Mouse (Mus musculus) urinary bladder, postnatal 0 days (tissue): Measurements from ENCODE around the gene Abhd17b. TPM values are rescaled to one million over a fixed set of nuclear protein-coding genes. Genes with fewer than 3 reads are reported as not detected.

Experiments
- polyA plus RNA-seq: library from polyadenylated mRNA; unstranded; fragments of >200 nt; fragmentation: Nextera tagmentation; extraction: Ambion mirVana; gene quantifications from 2 replicates; pipeline ENCODE4 v1.2.1, GENCODE M21; 2015

The Abhd17b gene
- polyA plus RNA-seq: 18.9 and 21.6 TPM in 2 replicates

GRCm38 (mm10) chr19:21653172-21653981 is at the start of gene Abhd17b:
Gene Abhd17b, plus strand, starts transcription at chr19:21653185.

GRCm38 (mm10) chr19:21652285-21653171 is 457 bp upstream of the Abhd17b start, which contains the start of gene 1110059E24Rik:
Gene 1110059E24Rik, minus strand, starts transcription at chr19:21652976.

Other genes starting within 250 kb of the Abhd17b start
- gene Gda, start 179.7 kb upstream of the Abhd17b start, polyA plus RNA-seq: 1.8 and 3.4 TPM in 2 replicates
- 41.4 and 42.2 TPM in 2 replicates for gene 1110059E24Rik, start 209 bp upstream of the Abhd17b start, polyA plus RNA-seq
- gene Cemip2, start 125.2 kb downstream of the Abhd17b start, polyA plus RNA-seq: 4.8 and 5.8 TPM in 2 replicates